Mouse (Mus musculus) ovary, adult 2 months (tissue): ENCODE data around the gene Abcg4. TPM values are rescaled to one million over a fixed set of nuclear protein-coding genes. Genes with fewer than 3 reads are reported as not detected.

ENCODE experiments used
- polyA plus RNA-seq: library from polyadenylated mRNA; depleted of rRNA; stranded (reverse); fragments of >200 nt; gene quantifications from 2 replicates; pipeline ENCODE4 v1.2.3, GENCODE M21; 2012; rRNA removed

Abcg4 gene
- 25.8 and 35.0 TPM in 2 replicates for polyA plus RNA-seq

GRCm38 (mm10) chr9:44288076-44288958, at the start of gene Abcg4:
TSS of gene Abcg4 (minus strand) at chr9:44288615.

GRCm38 (mm10) chr9:44334396-44335330, 46.2 kb upstream of the Abcg4 start, which contains the start of gene H2afx:
TSS of gene H2afx (plus strand) at chr9:44334694.

GRCm38 (mm10) chr9:44325768-44326370, 37.5 kb upstream of the Abcg4 start, which contains the start of gene Dpagt1:
TSS of gene Dpagt1 (plus strand) at chr9:44326019.

GRCm38 (mm10) chr9:44319887-44320798, 31.7 kb upstream of the Abcg4 start, which contains the start of gene C2cd2l:
TSS of gene C2cd2l (minus strand) at chr9:44320285.

GRCm38 (mm10) chr9:44305466-44306079, 17.2 kb upstream of the Abcg4 start, which contains the start of gene Hinfp:
TSS of gene Hinfp (minus strand) at chr9:44305671.

GRCm38 (mm10) chr9:44268432-44268831, 20.0 kb downstream of the Abcg4 start, which contains the start of gene Nlrx1:
TSS of gene Nlrx1 (minus strand) at chr9:44268599.

GRCm38 (mm10) chr9:44251314-44251713, 37.1 kb downstream of the Abcg4 start, which contains the start of gene Pdzd3:
TSS of gene Pdzd3 (minus strand) at chr9:44251471.

GRCm38 (mm10) chr9:44240399-44240798, 48.0 kb downstream of the Abcg4 start, which contains the start of gene Ccdc153:
TSS of gene Ccdc153 (plus strand) at chr9:44240676.

GRCm38 (mm10) chr9:44233802-44234478, 54.5 kb downstream of the Abcg4 start, which contains the start of gene Cbl:
TSS of gene Cbl (minus strand) at chr9:44234049.

Other genes with a start within 250 kb of the Abcg4 start
- 61.5 and 73.5 TPM in 2 replicates for gene Thy1, start 245.2 kb downstream of the Abcg4 start, polyA plus RNA-seq
- gene Usp2, start 221.6 kb downstream of the Abcg4 start, polyA plus RNA-seq = 11.5 and 14.5 TPM in 2 replicates
- 1.8 and 1.9 TPM in 2 replicates for gene Mfrp, start 186.9 kb downstream of the Abcg4 start, polyA plus RNA-seq
- gene C1qtnf5, start 181.4 kb downstream of the Abcg4 start, polyA plus RNA-seq = 26.9 and 30.1 TPM in 2 replicates
- gene Gm49380, start 175.1 kb downstream of the Abcg4 start, polyA plus RNA-seq = 0.50 and 0.68 TPM in 2 replicates
- gene Rnf26, start 175.1 kb downstream of the Abcg4 start, polyA plus RNA-seq = 71.8 and 72.0 TPM in 2 replicates
- gene Mcam, start 154.1 kb downstream of the Abcg4 start, polyA plus RNA-seq = 112 and 143 TPM in 2 replicates
- 7.6 and 7.7 TPM in 2 replicates for gene Cbl, start 54.6 kb downstream of the Abcg4 start, polyA plus RNA-seq
- gene Ccdc153, start 47.9 kb downstream of the Abcg4 start, polyA plus RNA-seq = 19.7 and 22.5 TPM in 2 replicates
- 0.10 and 0.24 TPM in 2 replicates for gene Pdzd3, start 37.1 kb downstream of the Abcg4 start, polyA plus RNA-seq
- gene Nlrx1, start 20.0 kb downstream of the Abcg4 start, polyA plus RNA-seq = 18.5 and 18.9 TPM in 2 replicates
- 26.3 and 36.2 TPM in 2 replicates for gene Hinfp, start 17.1 kb upstream of the Abcg4 start, polyA plus RNA-seq
- gene C2cd2l, start 31.7 kb upstream of the Abcg4 start, polyA plus RNA-seq = 57.1 and 60.9 TPM in 2 replicates
- 74.2 and 75.2 TPM in 2 replicates for gene Dpagt1, start 37.4 kb upstream of the Abcg4 start, polyA plus RNA-seq
- gene H2afx, start 46.1 kb upstream of the Abcg4 start, polyA plus RNA-seq = 313 and 370 TPM in 2 replicates
- 84.2 and 85.4 TPM in 2 replicates for gene Hmbs, start 55.6 kb upstream of the Abcg4 start, polyA plus RNA-seq
- 28.5 and 31.4 TPM in 2 replicates for gene Vps11, start 73.1 kb upstream of the Abcg4 start, polyA plus RNA-seq
- 133 and 139 TPM in 2 replicates for gene Hyou1, start 90.9 kb upstream of the Abcg4 start, polyA plus RNA-seq
- 20.4 and 23.3 TPM in 2 replicates for gene Slc37a4, start 108.2 kb upstream of the Abcg4 start, polyA plus RNA-seq
- gene Rps25, start 118.5 kb upstream of the Abcg4 start, polyA plus RNA-seq = 70.5 and 98.9 TPM in 2 replicates
- gene Trappc4, start 119.0 kb upstream of the Abcg4 start, polyA plus RNA-seq = 42.0 and 46.1 TPM in 2 replicates
- 23.6 and 25.2 TPM in 2 replicates for gene Ccdc84, start 130.0 kb upstream of the Abcg4 start, polyA plus RNA-seq
- 1.7 and 1.8 TPM in 2 replicates for gene Foxr1, start 152.5 kb upstream of the Abcg4 start, polyA plus RNA-seq
- gene Upk2, start 166.4 kb upstream of the Abcg4 start, polyA plus RNA-seq = 0.29 and 0.55 TPM in 2 replicates
- 60.2 and 63.2 TPM in 2 replicates for gene Bcl9l, start 194.2 kb upstream of the Abcg4 start, polyA plus RNA-seq